Mouse (Mus musculus): Measurements from ENCODE around the gene E2f4. TPM values are rescaled to one million over a fixed set of nuclear protein-coding genes. Genes with fewer than 3 reads are reported as not detected.

Gene E2f4
- polyA plus RNA-seq, 1 experiment from 2014 or later: 58.7 TPM

DNA sequence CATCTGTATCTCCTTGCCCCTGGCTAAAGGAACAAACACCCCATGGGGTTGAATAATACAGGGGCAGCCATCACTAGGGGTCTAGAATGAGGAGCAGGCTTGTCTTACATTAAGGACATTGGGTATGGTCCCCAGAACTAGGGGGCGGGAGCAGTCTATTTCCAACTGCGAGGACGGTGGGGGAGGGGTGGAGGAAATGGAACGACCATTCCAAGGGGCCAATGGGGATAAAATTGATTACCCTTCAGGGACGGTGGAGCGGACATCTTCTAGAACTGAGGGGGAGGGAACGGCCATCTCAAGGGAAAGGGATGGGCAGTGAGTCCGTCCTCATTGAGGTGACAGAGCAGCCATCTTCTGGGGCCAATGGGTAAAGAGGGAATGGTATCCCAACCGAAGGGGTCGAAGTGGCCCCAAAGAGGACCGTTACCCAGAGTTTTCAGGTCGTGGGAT is 28.2 kb downstream of the E2f4 start:
- no peaks in the 10 kb centered on the region for H3K9me3 ChIP-seq
- H3K36me3 ChIP-seq: peaks cover 52% of the 10 kb centered on the region
- H3K4me2 ChIP-seq: peak overlapping the region; percentile 95
- peak overlapping the region; percentile 87 for H3K4me3 ChIP-seq
- H3K27me3 ChIP-seq (replicated peaks): no peaks in the 10 kb centered on the region
- WGBS: 0% methylated on average over 12 of the region's 12 CpGs
- H3K27ac ChIP-seq (replicated peaks): peak overlapping the region; percentile 90
- H3K4me1 ChIP-seq: peaks cover 26% of the 10 kb centered on the region
- peak overlapping the region; percentile 94 for H3K9ac ChIP-seq
- ATAC-seq (ENCODE audit: extremely low read depth, insufficient number of reproducible peaks, low FRiP score, low TSS enrichment): no peak

DNA sequence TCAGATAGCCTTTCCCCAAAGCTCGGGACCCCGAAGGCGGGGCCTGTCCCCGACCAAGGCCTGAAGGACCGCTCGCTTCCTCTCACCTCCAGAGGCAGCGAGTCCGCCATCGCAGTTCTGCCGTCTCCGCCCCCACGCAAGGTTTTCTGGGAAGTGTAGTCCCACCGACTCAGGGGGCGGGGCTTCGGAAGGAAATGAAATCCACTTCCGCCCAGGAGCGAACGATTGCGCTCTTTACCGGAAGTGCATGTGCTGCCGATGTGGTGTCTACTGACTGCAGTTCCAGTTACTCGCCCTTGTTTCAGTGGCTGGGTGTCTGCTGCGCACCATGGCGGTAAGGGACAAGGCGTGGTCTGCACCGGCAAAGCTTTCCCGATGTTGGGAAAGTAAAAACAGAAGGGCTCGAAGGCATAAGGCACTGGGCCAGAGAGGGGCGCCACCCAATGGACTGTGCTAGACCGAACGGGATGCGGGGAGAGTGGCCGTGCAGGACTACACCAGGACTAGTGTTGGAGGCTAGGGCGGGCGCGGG is 28.7 kb downstream of the E2f4 start, which contains the start of the genes Lrrc29 and Tmem208:
TSS of gene Lrrc29 (minus strand) at position 138 of the 532 bp plus-strand sequence.
TSS of gene Tmem208 (plus strand) at position 214 of the 532 bp plus-strand sequence.
- peak within 1 kb of the TSS; percentile 94 for H3K9ac ChIP-seq
- no peaks in the 10 kb centered on the region for H3K9me3 ChIP-seq
- peaks cover 26% of the 10 kb centered on the region for H3K4me1 ChIP-seq
- WGBS: 0% methylated on average over 36 of the region's 36 CpGs
- H3K4me3 ChIP-seq: peak within 1 kb of the TSS; percentile 87
- peaks cover 56% of the 10 kb centered on the region for H3K36me3 ChIP-seq
- H3K27me3 ChIP-seq (replicated peaks): no peaks in the 10 kb centered on the region
- peak within 1 kb of the TSS; percentile 95 for H3K4me2 ChIP-seq
- peak within 1 kb of the TSS; percentile 90 for H3K27ac ChIP-seq (replicated peaks)
- ATAC-seq (ENCODE audit: extremely low read depth, insufficient number of reproducible peaks, low FRiP score, low TSS enrichment): peak; percentile 79

DNA sequence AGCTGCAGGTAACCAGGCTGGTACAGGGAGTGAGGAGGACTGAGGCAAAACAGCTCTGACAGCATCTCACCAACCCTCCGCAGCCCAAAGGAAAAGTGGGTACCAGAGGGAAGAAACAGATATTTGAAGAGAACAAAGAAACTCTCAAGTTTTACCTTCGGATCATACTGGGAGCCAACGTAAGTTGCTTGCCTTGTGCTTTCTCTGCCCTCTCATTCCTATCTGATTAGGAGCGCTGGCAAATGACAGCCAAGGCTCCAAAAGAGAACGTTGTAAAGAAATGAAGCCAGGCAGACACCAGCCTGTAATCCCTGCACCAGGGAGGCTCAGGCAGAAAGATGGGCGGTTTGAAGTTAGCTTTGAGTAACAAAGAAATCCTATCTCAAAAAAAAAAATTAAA is 29.5 kb downstream of the E2f4 start:
- Histone ChIP-seq H3K4me1 (peaks cover 26% of the 10 kb centered on the region), H3K9ac (peak overlapping the region; percentile 94), H3K36me3 (peaks cover 56% of the 10 kb centered on the region), H3K27me3 (replicated peaks) (no peaks in the 10 kb centered on the region), H3K9me3 (no peaks in the 10 kb centered on the region), H3K27ac (replicated peaks) (peak overlapping the region; percentile 90), H3K4me2 (peak overlapping the region; percentile 95), H3K4me3 (peak overlapping the region; percentile 87)
- 28% methylated on average over 6 of the region's 6 CpGs for WGBS
- ATAC-seq (ENCODE audit: extremely low read depth, insufficient number of reproducible peaks, low FRiP score, low TSS enrichment): no peak

DNA sequence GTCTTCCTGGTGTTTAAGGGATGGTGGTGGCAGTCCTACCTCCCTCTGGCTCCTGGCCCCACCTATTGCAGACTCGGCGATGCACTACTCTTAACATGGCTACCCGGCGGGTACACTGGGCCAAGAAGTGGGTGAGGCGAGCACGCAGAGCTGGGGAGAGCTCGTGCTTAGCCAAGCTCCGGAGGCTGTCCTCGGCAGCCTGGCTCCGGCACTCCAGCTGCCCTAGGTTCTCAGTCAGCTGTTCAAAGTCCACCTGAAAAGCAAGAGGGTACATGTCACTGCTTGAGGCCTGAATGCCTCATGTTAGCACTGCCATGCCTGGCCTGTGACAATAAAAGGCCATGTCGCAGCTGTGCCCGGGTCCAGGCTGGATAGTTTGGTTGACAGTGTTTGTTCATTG is 32.9 kb downstream of the E2f4 start:
- no peak for ATAC-seq (ENCODE audit: extremely low read depth, insufficient number of reproducible peaks, low FRiP score, low TSS enrichment)
- Histone ChIP-seq H3K36me3 (peaks cover 76% of the 10 kb centered on the region), H3K4me1 (peaks cover 20% of the 10 kb centered on the region), H3K4me3 (no peak overlapping the region), H3K27ac (replicated peaks) (no peak overlapping the region), H3K4me2 (no peak overlapping the region), H3K9ac (no peak overlapping the region), H3K27me3 (replicated peaks) (no peaks in the 10 kb centered on the region), H3K9me3 (no peaks in the 10 kb centered on the region)
- 94% methylated on average over 12 of the region's 12 CpGs for WGBS

DNA sequence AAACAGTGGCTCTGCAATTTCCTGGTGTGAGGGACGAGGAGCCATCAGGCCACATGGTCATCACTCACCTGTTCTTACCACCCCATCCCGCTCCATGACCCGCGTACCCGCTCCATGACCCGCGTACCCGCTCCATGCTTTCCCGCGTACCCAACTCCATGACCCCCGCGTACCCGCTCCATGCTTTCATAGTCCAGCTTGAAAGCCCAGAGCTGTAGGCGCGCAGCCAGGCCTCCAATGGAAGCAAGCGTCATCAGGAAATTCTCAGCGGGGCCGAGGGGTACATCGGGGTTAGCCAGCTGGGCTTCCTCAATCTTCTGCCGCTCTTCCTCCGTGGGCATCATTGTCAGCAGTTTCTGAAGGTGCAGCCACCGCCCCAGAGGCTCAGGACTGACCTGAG is 34.0 kb downstream of the E2f4 start:
- 92% methylated on average over 22 of the region's 22 CpGs for WGBS
- peaks cover 87% of the 10 kb centered on the region for H3K36me3 ChIP-seq
- no peak for ATAC-seq (ENCODE audit: extremely low read depth, insufficient number of reproducible peaks, low FRiP score, low TSS enrichment)

DNA sequence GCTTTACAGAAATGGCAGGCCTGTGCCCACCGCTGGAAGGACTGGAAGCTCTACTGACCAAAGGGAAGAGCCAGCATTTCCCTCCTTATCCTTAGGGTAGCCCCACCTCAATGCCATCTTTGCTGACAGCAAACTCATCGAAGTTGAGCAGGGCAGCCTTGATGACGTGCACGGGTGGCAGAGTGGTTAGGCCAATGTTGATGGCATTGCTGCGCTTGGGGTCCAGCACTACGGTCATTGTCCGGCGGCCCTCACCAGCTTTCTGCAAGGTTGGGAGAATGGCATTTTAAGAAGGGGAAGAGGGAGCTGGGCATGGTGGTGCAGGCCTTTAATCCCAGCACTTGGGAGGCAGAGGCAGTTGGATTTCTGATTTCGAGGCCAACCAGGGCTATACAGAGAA is 34.5 kb downstream of the E2f4 start:
- Histone ChIP-seq H3K27ac (replicated peaks) (no peak overlapping the region), H3K4me2 (no peak overlapping the region), H3K27me3 (replicated peaks) (no peaks in the 10 kb centered on the region), H3K9ac (no peak overlapping the region), H3K4me3 (no peak overlapping the region), H3K4me1 (peaks cover 15% of the 10 kb centered on the region), H3K9me3 (no peaks in the 10 kb centered on the region), H3K36me3 (peaks cover 92% of the 10 kb centered on the region)
- 92% methylated on average over 9 of the region's 9 CpGs for WGBS
- no peak for ATAC-seq (ENCODE audit: extremely low read depth, insufficient number of reproducible peaks, low FRiP score, low TSS enrichment)

More for the DNA sequence above, 34.0 kb downstream of the E2f4 start:
- Histone ChIP-seq H3K27ac (replicated peaks) (no peak overlapping the region), H3K4me3 (no peak overlapping the region), H3K9ac (no peak overlapping the region), H3K4me2 (no peak overlapping the region), H3K27me3 (replicated peaks) (no peaks in the 10 kb centered on the region), H3K4me1 (peaks cover 17% of the 10 kb centered on the region), H3K9me3 (no peaks in the 10 kb centered on the region)

DNA sequence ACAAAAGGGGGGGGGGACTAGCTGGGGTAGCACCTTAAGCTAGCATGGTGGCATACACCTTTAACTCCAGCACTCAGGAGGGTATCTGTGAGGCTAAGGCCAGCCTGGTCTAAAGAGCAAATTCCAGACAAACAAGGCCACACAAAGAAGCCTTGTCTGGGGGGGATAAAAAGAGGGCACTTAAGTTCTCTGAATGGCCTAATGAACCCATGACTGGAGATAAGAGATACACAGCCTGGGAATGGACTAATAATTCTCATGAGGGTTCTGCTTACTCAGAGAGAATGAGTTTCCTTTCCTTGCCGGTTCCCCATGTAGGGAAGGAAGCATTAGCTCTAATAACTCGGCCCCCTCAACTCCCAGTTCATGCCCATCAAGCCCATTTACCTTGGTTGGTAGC is 35.1 kb downstream of the E2f4 start:
- ATAC-seq (ENCODE audit: extremely low read depth, insufficient number of reproducible peaks, low FRiP score, low TSS enrichment): no peak
- Histone ChIP-seq H3K4me3 (no peak overlapping the region), H3K4me1 (peaks cover 9% of the 10 kb centered on the region), H3K4me2 (no peak overlapping the region), H3K36me3 (peaks cover 98% of the 10 kb centered on the region), H3K27me3 (replicated peaks) (no peaks in the 10 kb centered on the region), H3K9ac (no peak overlapping the region), H3K27ac (replicated peaks) (no peak overlapping the region), H3K9me3 (no peaks in the 10 kb centered on the region)
- 48% methylated on average over 2 of the region's 2 CpGs for WGBS

DNA sequence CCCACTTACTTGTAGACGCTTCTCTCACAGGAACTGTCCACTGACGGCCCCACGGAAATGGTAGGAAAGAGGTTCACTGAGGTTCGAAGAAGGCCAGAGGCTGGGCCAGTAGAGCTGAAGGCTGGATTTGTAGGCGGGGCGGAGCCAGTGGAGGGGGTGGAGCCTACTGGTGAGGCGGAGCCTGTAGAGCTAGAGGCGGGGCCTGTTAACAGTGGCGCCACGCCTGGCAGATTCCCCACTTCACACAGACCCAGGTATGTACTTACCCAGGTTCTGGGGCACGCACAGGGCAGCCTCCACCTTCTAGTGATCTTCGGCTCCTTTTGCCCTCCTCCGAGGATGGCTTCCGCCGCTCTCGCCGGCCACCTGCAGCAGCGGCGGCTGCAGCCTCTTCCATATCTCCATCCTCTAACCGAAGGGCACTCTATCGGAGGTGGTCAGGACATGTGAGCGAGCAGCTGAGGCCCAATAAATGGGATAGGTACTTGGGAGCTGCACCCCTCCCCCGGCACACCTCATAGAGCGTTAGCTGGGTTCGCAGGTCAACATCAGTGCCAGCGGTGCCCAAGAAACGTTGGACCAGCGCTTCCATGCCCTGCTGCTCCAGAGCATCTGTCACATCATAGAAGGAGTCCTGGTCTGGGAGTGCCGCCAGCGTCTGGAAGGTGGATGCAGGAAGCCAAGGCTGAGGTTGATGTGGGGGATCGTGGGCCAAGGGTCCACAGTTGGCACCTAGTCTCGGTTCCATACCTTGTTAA is 39.1 kb downstream of the E2f4 start:
- 62% methylated on average over 32 of the region's 32 CpGs for WGBS
- no peaks in the 10 kb centered on the region for H3K9me3 ChIP-seq

DNA sequence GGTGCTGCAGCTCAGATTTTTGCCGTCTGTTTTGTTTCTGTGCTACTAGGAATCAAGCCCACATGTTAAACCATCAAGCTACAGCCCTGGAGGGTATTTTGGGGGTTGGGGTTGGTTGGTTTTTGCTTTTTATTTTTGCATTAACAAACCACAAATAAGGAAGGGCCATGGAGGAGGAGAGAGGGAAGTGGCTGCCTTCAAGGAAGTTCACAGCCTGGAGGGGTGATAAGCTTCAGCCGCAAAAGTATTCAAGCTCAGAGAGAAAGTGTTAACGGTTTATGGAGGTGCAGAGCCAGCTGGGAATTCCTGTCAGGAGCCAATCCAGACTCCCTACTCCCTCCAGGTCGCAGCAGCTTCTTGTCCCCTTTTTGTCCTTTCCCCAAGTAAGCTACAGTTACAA is 41.5 kb downstream of the E2f4 start:
- H3K4me2 ChIP-seq: peak overlapping the region; percentile 16
- no peak overlapping the region for H3K4me3 ChIP-seq
- H3K9me3 ChIP-seq: no peaks in the 10 kb centered on the region
- peaks cover 58% of the 10 kb centered on the region for H3K4me1 ChIP-seq
- peaks cover 48% of the 10 kb centered on the region for H3K36me3 ChIP-seq
- WGBS: 19% methylated on average over 4 of the region's 4 CpGs
- peak overlapping the region; percentile 64 for H3K27ac ChIP-seq (replicated peaks)
- no peaks in the 10 kb centered on the region for H3K27me3 ChIP-seq (replicated peaks)
- H3K9ac ChIP-seq: peak overlapping the region; percentile 67
- ATAC-seq (ENCODE audit: extremely low read depth, insufficient number of reproducible peaks, low FRiP score, low TSS enrichment): no peak

More for the DNA sequence above, 39.1 kb downstream of the E2f4 start:
- Histone ChIP-seq H3K36me3 (peaks cover 73% of the 10 kb centered on the region), H3K4me3 (no peak overlapping the region), H3K4me1 (peaks cover 39% of the 10 kb centered on the region), H3K9ac (no peak overlapping the region), H3K27me3 (replicated peaks) (no peaks in the 10 kb centered on the region), H3K4me2 (no peak overlapping the region), H3K27ac (replicated peaks) (no peak overlapping the region)
- no peak for ATAC-seq (ENCODE audit: extremely low read depth, insufficient number of reproducible peaks, low FRiP score, low TSS enrichment)

DNA sequence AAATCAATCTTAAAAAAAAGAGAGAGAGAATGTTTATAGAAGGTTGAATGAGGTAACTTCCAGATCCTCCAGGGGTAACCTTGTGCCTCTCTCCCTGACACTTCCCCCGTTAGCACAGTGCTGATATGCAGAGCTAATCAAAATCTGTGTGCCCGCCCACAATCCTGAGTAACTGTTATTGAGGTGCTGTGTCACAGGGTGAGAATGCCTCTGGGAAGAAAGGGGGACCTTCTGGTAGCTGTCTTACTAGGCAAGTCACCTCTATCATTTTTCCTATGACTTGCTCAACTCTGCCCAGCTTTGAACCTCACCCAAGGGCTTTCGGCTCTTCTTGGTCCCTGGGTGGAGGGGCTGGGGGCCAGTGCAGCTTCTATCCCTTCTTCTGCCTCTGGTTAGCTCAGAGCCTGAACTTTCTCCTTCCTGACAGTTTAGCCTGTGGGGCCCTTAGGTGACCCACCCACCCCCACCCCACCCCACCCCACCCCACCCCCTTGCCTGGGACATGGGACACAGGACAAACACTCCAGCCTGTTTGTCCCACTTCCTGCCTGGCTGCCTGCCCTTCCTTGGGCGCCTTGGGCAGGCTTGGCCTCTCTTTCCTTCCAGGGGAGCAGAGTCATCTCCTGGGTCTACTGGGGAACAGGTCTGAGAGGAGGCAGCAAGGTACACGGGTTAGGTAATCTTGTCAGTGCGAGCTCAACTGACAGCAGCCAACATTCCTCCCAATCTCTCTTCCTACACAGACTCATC is 42.6 kb downstream of the E2f4 start:
- Histone ChIP-seq H3K4me3 (no peak overlapping the region), H3K9ac (no peak overlapping the region), H3K36me3 (peaks cover 37% of the 10 kb centered on the region), H3K27ac (replicated peaks) (peak overlapping the region; percentile 64), H3K27me3 (replicated peaks) (no peaks in the 10 kb centered on the region), H3K9me3 (no peaks in the 10 kb centered on the region), H3K4me1 (peaks cover 68% of the 10 kb centered on the region), H3K4me2 (no peak overlapping the region)
- WGBS: 47% methylated on average over 6 of the region's 6 CpGs
- ATAC-seq (ENCODE audit: extremely low read depth, insufficient number of reproducible peaks, low FRiP score, low TSS enrichment): no peak

DNA sequence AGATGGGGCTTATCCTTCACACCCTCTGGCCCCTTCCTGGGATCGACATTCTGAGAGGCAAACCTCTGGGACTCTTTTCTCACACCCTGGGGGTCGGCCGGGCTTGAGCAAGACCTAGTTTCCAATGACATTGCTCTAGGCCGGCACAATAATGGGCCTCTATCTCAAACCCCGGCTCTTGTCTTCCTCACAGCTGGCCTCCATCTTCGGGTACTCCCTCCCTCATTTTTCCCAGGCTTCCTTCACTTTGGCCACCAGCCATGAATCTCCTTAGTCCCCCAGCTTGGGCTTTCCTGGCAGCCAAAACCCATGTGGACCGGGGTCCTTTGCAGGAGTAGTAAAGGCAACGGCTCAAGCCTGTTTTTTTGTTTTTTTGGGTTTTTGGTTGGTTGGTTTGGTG is 43.9 kb downstream of the E2f4 start:
- no peak overlapping the region for H3K4me2 ChIP-seq
- 17% methylated on average over 8 of the region's 8 CpGs for WGBS
- H3K4me1 ChIP-seq: peaks cover 81% of the 10 kb centered on the region
- H3K9me3 ChIP-seq: no peaks in the 10 kb centered on the region
- no peaks in the 10 kb centered on the region for H3K27me3 ChIP-seq (replicated peaks)
- peak overlapping the region; percentile 64 for H3K27ac ChIP-seq (replicated peaks)
- no peak overlapping the region for H3K9ac ChIP-seq
- ATAC-seq (ENCODE audit: extremely low read depth, insufficient number of reproducible peaks, low FRiP score, low TSS enrichment): peak; percentile 16; the same call in 1 of the 2 replicates
- H3K4me3 ChIP-seq: no peak overlapping the region
- H3K36me3 ChIP-seq: peaks cover 24% of the 10 kb centered on the region

Measured in heart, embryonic 13.5 days (tissue).